Mouse (Mus musculus): ENCODE data around the gene Adgrl2. TPM values are rescaled to one million over a fixed set of nuclear protein-coding genes. Genes with fewer than 3 reads are reported as not detected.

Gene Adgrl2
- polyA plus RNA-seq, 1 experiment from 2014 or later, result 101 TPM

- no peak overlapping the region for H3K27ac ChIP-seq
- no peak for ATAC-seq (ENCODE audit: insufficient number of reproducible peaks, insufficient read depth, low FRiP score, low TSS enrichment, low read depth)
- no peaks in the 10 kb centered on the region for H3K9me3 ChIP-seq
- peaks cover 2% of the 10 kb centered on the region; the same call in 1 of the 2 replicates for H3K4me1 ChIP-seq (replicated peaks)
- H3K36me3 ChIP-seq, result peaks cover 100% of the 10 kb centered on the region
- H3K27me3 ChIP-seq, result no peaks in the 10 kb centered on the region
- H3K4me2 ChIP-seq, result no peak overlapping the region
- WGBS, result 60% methylated on average over 6 of the region's 6 CpGs
- H3K4me3 ChIP-seq (replicated peaks), result no peak overlapping the region
- no peak overlapping the region for H3K9ac ChIP-seq (replicated peaks)
These were observed 168.7 kb downstream of the Adgrl2 start for GRCm38 (mm10) chr3:148821632-148822031.

- Histone ChIP-seq H3K27me3 (no peaks in the 10 kb centered on the region), H3K4me1 (replicated peaks) (peaks cover 2% of the 10 kb centered on the region; the same call in 1 of the 2 replicates), H3K36me3 (peaks cover 93% of the 10 kb centered on the region), H3K9ac (replicated peaks) (no peak overlapping the region), H3K9me3 (no peaks in the 10 kb centered on the region), H3K4me3 (replicated peaks) (no peak overlapping the region), H3K27ac (no peak overlapping the region), H3K4me2 (no peak overlapping the region)
- no peak for ATAC-seq (ENCODE audit: insufficient number of reproducible peaks, insufficient read depth, low FRiP score, low TSS enrichment, low read depth)
- 93% methylated on average over 33 of the region's 33 CpGs for WGBS
These were observed 170.9 kb downstream of the Adgrl2 start for GRCm38 (mm10) chr3:148819323-148820046.

- peaks cover 83% of the 10 kb centered on the region for H3K36me3 ChIP-seq
- ATAC-seq (ENCODE audit: insufficient number of reproducible peaks, insufficient read depth, low FRiP score, low TSS enrichment, low read depth), result no peak
- peaks cover 2% of the 10 kb centered on the region; the same call in 1 of the 2 replicates for H3K4me1 ChIP-seq (replicated peaks)
- H3K4me2 ChIP-seq, result no peak overlapping the region
- H3K4me3 ChIP-seq (replicated peaks), result no peak overlapping the region
- H3K9me3 ChIP-seq, result no peaks in the 10 kb centered on the region
- no peak overlapping the region for H3K27ac ChIP-seq
- no peaks in the 10 kb centered on the region for H3K27me3 ChIP-seq
- H3K9ac ChIP-seq (replicated peaks), result no peak overlapping the region
- 93% methylated on average over 6 of the region's 6 CpGs for WGBS
These were observed 171.8 kb downstream of the Adgrl2 start for GRCm38 (mm10) chr3:148818414-148819105.

- Histone ChIP-seq H3K4me3 (replicated peaks) (no peak overlapping the region), H3K27ac (no peak overlapping the region), H3K27me3 (no peaks in the 10 kb centered on the region), H3K36me3 (peaks cover 73% of the 10 kb centered on the region), H3K9me3 (no peaks in the 10 kb centered on the region), H3K9ac (replicated peaks) (no peak overlapping the region), H3K4me1 (replicated peaks) (peaks cover 6% of the 10 kb centered on the region; the same call in 1 of the 2 replicates), H3K4me2 (no peak overlapping the region)
- 96% methylated on average over 25 of the region's 25 CpGs for WGBS
- ATAC-seq (ENCODE audit: insufficient number of reproducible peaks, insufficient read depth, low FRiP score, low TSS enrichment, low read depth), result no peak
These were observed 172.9 kb downstream of the Adgrl2 start for GRCm38 (mm10) chr3:148817491-148817890.

- H3K4me2 ChIP-seq, result no peak overlapping the region
- WGBS, result 62% methylated on average over 6 of the region's 6 CpGs
- no peak for ATAC-seq (ENCODE audit: insufficient number of reproducible peaks, insufficient read depth, low FRiP score, low TSS enrichment, low read depth)
- peaks cover 4% of the 10 kb centered on the region; the same call in 1 of the 2 replicates for H3K4me1 ChIP-seq (replicated peaks)
- H3K9ac ChIP-seq (replicated peaks), result no peak overlapping the region
- H3K36me3 ChIP-seq, result peaks cover 29% of the 10 kb centered on the region
- H3K27ac ChIP-seq, result no peak overlapping the region
- H3K9me3 ChIP-seq, result no peaks in the 10 kb centered on the region
- H3K4me3 ChIP-seq (replicated peaks), result no peak overlapping the region
- no peaks in the 10 kb centered on the region for H3K27me3 ChIP-seq
These were observed 177.2 kb downstream of the Adgrl2 start for GRCm38 (mm10) chr3:148813121-148813520.

GRCm38 (mm10) chr3:148812059-148812458 lies 178.3 kb downstream of the Adgrl2 start:
- Histone ChIP-seq H3K4me2 (no peak overlapping the region), H3K4me3 (replicated peaks) (no peak overlapping the region), H3K4me1 (replicated peaks) (peaks cover 4% of the 10 kb centered on the region; the same call in 1 of the 2 replicates), H3K27ac (no peak overlapping the region; the same call in 1 of the 2 replicates), H3K36me3 (peaks cover 18% of the 10 kb centered on the region), H3K9ac (replicated peaks) (no peak overlapping the region), H3K27me3 (no peaks in the 10 kb centered on the region), H3K9me3 (no peaks in the 10 kb centered on the region)
- 72% methylated on average over 1 of the region's 1 CpGs for WGBS
- no peak for ATAC-seq (ENCODE audit: insufficient number of reproducible peaks, insufficient read depth, low FRiP score, low TSS enrichment, low read depth)

GRCm38 (mm10) chr3:148806977-148807376 lies 183.4 kb downstream of the Adgrl2 start:
- no peaks in the 10 kb centered on the region for H3K4me1 ChIP-seq (replicated peaks)
- 88% methylated on average over 9 of the region's 9 CpGs for WGBS
- no peak overlapping the region for H3K4me3 ChIP-seq (replicated peaks)
- no peak overlapping the region for H3K27ac ChIP-seq
- H3K27me3 ChIP-seq, result no peaks in the 10 kb centered on the region
- no peak for ATAC-seq (ENCODE audit: insufficient number of reproducible peaks, insufficient read depth, low FRiP score, low TSS enrichment, low read depth)
- no peak overlapping the region for H3K9ac ChIP-seq (replicated peaks)
- no peaks in the 10 kb centered on the region for H3K9me3 ChIP-seq
- H3K36me3 ChIP-seq, result no peaks in the 10 kb centered on the region
- no peak overlapping the region for H3K4me2 ChIP-seq

- 64% methylated on average over 10 of the region's 10 CpGs for WGBS
These were observed 197.0 kb downstream of the Adgrl2 start for GRCm38 (mm10) chr3:148793286-148793913.

GRCm38 (mm10) chr3:148770310-148770709 lies 220.0 kb downstream of the Adgrl2 start:
- Histone ChIP-seq H3K4me3 (replicated peaks) (no peak overlapping the region), H3K27ac (no peak overlapping the region), H3K4me2 (no peak overlapping the region), H3K9me3 (no peaks in the 10 kb centered on the region), H3K9ac (replicated peaks) (no peak overlapping the region), H3K4me1 (replicated peaks) (no peaks in the 10 kb centered on the region), H3K27me3 (no peaks in the 10 kb centered on the region), H3K36me3 (no peaks in the 10 kb centered on the region)
- WGBS, result 89% methylated on average over 6 of the region's 6 CpGs
- no peak for ATAC-seq (ENCODE audit: insufficient number of reproducible peaks, insufficient read depth, low FRiP score, low TSS enrichment, low read depth)

More at GRCm38 (mm10) chr3:148793286-148793913, 197.0 kb downstream of the Adgrl2 start:
- no peaks in the 10 kb centered on the region for H3K27me3 ChIP-seq
- H3K9ac ChIP-seq (replicated peaks), result no peak overlapping the region
- no peaks in the 10 kb centered on the region for H3K36me3 ChIP-seq
- peaks cover 8% of the 10 kb centered on the region; the same call in 1 of the 2 replicates for H3K4me1 ChIP-seq (replicated peaks)
- ATAC-seq (ENCODE audit: insufficient number of reproducible peaks, insufficient read depth, low FRiP score, low TSS enrichment, low read depth), result no peak
- H3K4me3 ChIP-seq (replicated peaks), result no peak overlapping the region
- H3K9me3 ChIP-seq, result no peaks in the 10 kb centered on the region; the same call in 1 of the 2 replicates
- no peak overlapping the region for H3K27ac ChIP-seq
- H3K4me2 ChIP-seq, result no peak overlapping the region
